30 mouse cellular contexts compared by ENCODE assay signal in genomic region chr16:38280951-38281350, GRCm38 (mm10). TPM values are rescaled to one million over a fixed set of nuclear protein-coding genes. Genes with fewer than 3 reads are reported as not detected.
"Had no signal": no experiment of that assay in that cellular context is flagged by ENCODE, and none has a peak within 500 bp of the region (broad histone marks: within the 10 kb centered on the region; RNA-seq: fewer than 3 reads in every experiment).

No protein-coding gene starts in this region.

- H3K4me1 ChIP-seq: limb, embryonic 12.5 days; limb, embryonic 15.5 days; lung, embryonic 15.5 days; midbrain, embryonic 13.5 days had no signal

- ATAC-seq: intestine, embryonic 16.5 days; midbrain, embryonic 13.5 days; midbrain, embryonic 16.5 days had no signal

- H3K27ac ChIP-seq: kidney, postnatal 0 days; layer of hippocampus, adult 2 months; limb, embryonic 12.5 days; limb, embryonic 15.5 days; liver, embryonic 14.5 days; lung, embryonic 15.5 days; midbrain, embryonic 10.5 days; midbrain, embryonic 13.5 days; neural tube, embryonic 13.5 days had no signal

- DNase-seq: kidney, adult 2 months; kidney, postnatal 25 days; layer of hippocampus, adult 9-11 months; left cerebral cortex, postnatal 4 days; lung, adult 18-20 months; lung, postnatal 10 days; lung, postnatal 36 days; retina, postnatal 1 day; right cerebral cortex, postnatal 25 days; thymus, postnatal 25 days had no signal

- H3K36me3 ChIP-seq: limb, embryonic 12.5 days; limb, embryonic 15.5 days; lung, embryonic 15.5 days; midbrain, embryonic 10.5 days; midbrain, embryonic 13.5 days; neural tube, embryonic 13.5 days had no signal

- H3K9ac ChIP-seq: limb, embryonic 12.5 days; limb, embryonic 15.5 days; liver, embryonic 14.5 days; lung, embryonic 15.5 days; midbrain, embryonic 13.5 days; neural tube, embryonic 13.5 days had no signal

- H3K4me2 ChIP-seq: limb, embryonic 12.5 days; limb, embryonic 15.5 days; lung, embryonic 15.5 days; midbrain, embryonic 13.5 days; neural tube, embryonic 13.5 days had no signal

- H3K4me3 ChIP-seq: layer of hippocampus, adult 2 months; limb, embryonic 12.5 days; limb, embryonic 15.5 days; lung, embryonic 15.5 days; megakaryocyte, embryonic 14.5 days; midbrain, embryonic 10.5 days; midbrain, embryonic 13.5 days; myocyte; neural tube, embryonic 13.5 days had no signal

- H3K9me3 ChIP-seq: limb, embryonic 12.5 days; limb, embryonic 15.5 days; lung, embryonic 15.5 days; midbrain, embryonic 10.5 days; midbrain, embryonic 13.5 days; neural tube, embryonic 13.5 days had no signal

- H3K27me3 ChIP-seq: limb, embryonic 12.5 days; limb, embryonic 15.5 days; lung, embryonic 15.5 days; midbrain, embryonic 13.5 days; neural tube, embryonic 13.5 days had no signal

RNA-seq across cellular contexts. Expression of gene Nr1i2, which starts 13.7 kb away (rescaled TPM):
- total RNA-seq: layer of hippocampus, adult 2 months; layer of hippocampus, postnatal 25 days; left cerebral cortex, adult 18-20 months; left cerebral cortex, postnatal 10 days; left cerebral cortex, postnatal 4 days; monocyte, adult 5-6 weeks; neutrophil, adult 5-6 weeks had no signal
- polyA plus RNA-seq: limb, embryonic 12.5 days; limb, embryonic 15.5 days; midbrain, embryonic 10.5 days; midbrain, embryonic 13.5 days; midbrain, embryonic 16.5 days; myocyte; spleen, adult 2 months; thymus, postnatal 0 days had no signal
